Mouse (Mus musculus) embryonic facial prominence, embryonic 11.5 days (tissue): ENCODE measurements around the gene Ddx39b. TPM values are rescaled to one million over a fixed set of nuclear protein-coding genes. Genes with fewer than 3 reads are reported as not detected.

Source experiments
- ATAC-seq: fragments of 200-750 bp; cut with Nextera tagmentation; replicated peaks from 2 replicates; pipeline ENCODE4 v1.8.0; 2017; ENCODE audit warnings: low read depth; ENCODE audit not compliant: insufficient number of reproducible peaks, low FRiP score, low TSS enrichment
- DNase-seq: peaks from one replicate; pipeline ENCODE4 v3.0.0-alpha.2; 2015; ENCODE audit warnings: low spot score
- H3K27ac ChIP-seq: fragments of 300-500 bp; sonication (generic); replicated peaks from 2 replicates; pipeline ENCODE4 v1.5.1; 2014; ENCODE audit warnings: mild to moderate bottlenecking, low read depth, low read length, control low read depth
- H3K27me3 ChIP-seq: fragments of 300-500 bp; sonication (generic); 2 replicates; pipeline ENCODE4 v1.6.1; 2014; ENCODE audit warnings: mild to moderate bottlenecking, low read length, moderate library complexity, mixed read lengths; ENCODE audit not compliant: control insufficient read depth, insufficient read depth
- H3K36me3 ChIP-seq: fragments of 300-500 bp; sonication (generic); replicated peaks from 2 replicates; pipeline ENCODE4 v1.6.1; 2014; ENCODE audit warnings: low read depth, mild to moderate bottlenecking, low read length, moderate library complexity, mixed read lengths; ENCODE audit not compliant: control insufficient read depth, insufficient read depth
- H3K4me1 ChIP-seq: fragments of 300-500 bp; sonication (generic); 2 replicates; pipeline ENCODE4 v1.6.1; 2014; ENCODE audit warnings: low read length, mixed read lengths; ENCODE audit not compliant: control insufficient read depth, insufficient read depth
- H3K4me2 ChIP-seq: fragments of 300-500 bp; sonication (generic); 2 replicates; pipeline ENCODE4 v1.6.1; 2014; ENCODE audit warnings: low read depth, mild to moderate bottlenecking, control low read depth, low read length, moderate library complexity
- H3K4me3 ChIP-seq: fragments of 300-500 bp; sonication (generic); 2 replicates; pipeline ENCODE4 v1.5.1; 2014; ENCODE audit warnings: low read depth, low read length, control low read depth
- H3K9ac ChIP-seq: fragments of 300-500 bp; sonication (generic); replicated peaks from 2 replicates; pipeline ENCODE4 v1.6.1; 2014; ENCODE audit warnings: mild to moderate bottlenecking, control low read depth, low read length
- H3K9me3 ChIP-seq: fragments of 300-500 bp; sonication (generic); replicated peaks from 2 replicates; pipeline ENCODE4 v1.6.1; 2016; ENCODE audit warnings: mild to moderate bottlenecking, low read length, inconsistent platforms, mixed read lengths; ENCODE audit not compliant: control insufficient read depth
- WGBS: fragments of 180-500 bp; shearing (Covaris S2); extraction: QIAGEN DNeasy Blood & Tissue Kit; methylation state at CpG from one replicate; pipeline ENCODE4 v1.1.7; 2014; 5-methylcytosine and 5-hydroxymethylcytosine counted together
- polyA plus RNA-seq: library from polyadenylated mRNA; unstranded; fragments of >200 nt; fragmentation: Nextera tagmentation; extraction: Ambion mirVana; gene quantifications from 2 replicates; pipeline ENCODE4 v1.2.1, GENCODE M21; 2014

The Ddx39b gene
- polyA plus RNA-seq, 1 experiment from 2014 or later = 664 TPM

DNA sequence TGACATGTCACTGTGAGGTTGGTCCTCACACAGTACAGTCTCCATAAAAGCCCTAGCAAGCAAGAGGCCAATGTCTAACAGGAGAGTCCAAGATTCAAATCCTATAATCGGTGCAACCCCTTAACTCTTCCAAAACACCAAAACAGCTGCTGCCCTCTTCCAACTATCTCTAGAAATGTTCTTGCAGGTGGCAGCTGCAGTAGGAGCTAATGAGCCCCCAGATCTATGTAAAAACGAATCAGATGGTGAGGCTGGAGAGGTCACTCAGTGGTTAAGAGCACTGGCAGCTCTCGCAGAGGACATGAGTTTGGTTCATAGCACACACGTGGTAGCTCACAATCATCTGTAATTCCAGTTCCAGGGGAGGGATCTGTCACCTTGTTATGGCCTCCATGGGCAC, 14.2 kb downstream of the Ddx39b start:
- H3K9ac ChIP-seq = no peak overlapping the region
- DNase-seq = no peak
- WGBS = 58% methylated on average over 4 of the region's 4 CpGs

DNA sequence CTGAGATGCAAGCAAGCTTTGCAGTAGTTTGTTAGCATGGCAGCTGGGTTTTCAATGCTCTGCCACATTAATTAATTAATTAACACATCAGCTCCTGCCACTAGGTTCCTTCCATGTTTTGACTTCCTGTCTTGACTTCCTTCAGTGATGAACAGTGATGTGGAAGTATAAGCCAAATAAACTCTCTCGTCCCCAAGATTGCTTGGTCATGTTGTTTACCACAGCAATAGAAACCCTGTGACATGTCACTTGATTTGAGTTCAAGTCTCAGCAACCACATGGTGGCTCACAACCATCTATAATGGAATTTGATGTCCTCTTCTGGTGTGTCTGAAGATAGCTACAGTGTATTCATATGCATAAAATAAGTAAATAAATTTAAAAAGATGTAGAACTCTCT, 15.8 kb downstream of the Ddx39b start:
- no peaks in the 10 kb centered on the region for H3K4me1 ChIP-seq
- no peak overlapping the region for H3K4me3 ChIP-seq
- no peak overlapping the region for H3K9ac ChIP-seq
- H3K27me3 ChIP-seq = peaks cover 3% of the 10 kb centered on the region; the same call in 1 of the 2 replicates
- no peak for ATAC-seq
- no peak overlapping the region for H3K4me2 ChIP-seq
- WGBS = 74% methylated on average over 1 of the region's 1 CpGs
- peaks cover 14% of the 10 kb centered on the region for H3K36me3 ChIP-seq
- H3K27ac ChIP-seq = no peak overlapping the region
- no peak for DNase-seq
- no peaks in the 10 kb centered on the region for H3K9me3 ChIP-seq

More for the DNA sequence above, 14.2 kb downstream of the Ddx39b start:
- no peaks in the 10 kb centered on the region for H3K4me1 ChIP-seq
- no peak overlapping the region for H3K27ac ChIP-seq
- H3K36me3 ChIP-seq = peaks cover 25% of the 10 kb centered on the region
- H3K4me3 ChIP-seq = no peak overlapping the region
- no peaks in the 10 kb centered on the region for H3K27me3 ChIP-seq
- ATAC-seq = no peak
- no peak overlapping the region for H3K4me2 ChIP-seq
- H3K9me3 ChIP-seq = no peaks in the 10 kb centered on the region

DNA sequence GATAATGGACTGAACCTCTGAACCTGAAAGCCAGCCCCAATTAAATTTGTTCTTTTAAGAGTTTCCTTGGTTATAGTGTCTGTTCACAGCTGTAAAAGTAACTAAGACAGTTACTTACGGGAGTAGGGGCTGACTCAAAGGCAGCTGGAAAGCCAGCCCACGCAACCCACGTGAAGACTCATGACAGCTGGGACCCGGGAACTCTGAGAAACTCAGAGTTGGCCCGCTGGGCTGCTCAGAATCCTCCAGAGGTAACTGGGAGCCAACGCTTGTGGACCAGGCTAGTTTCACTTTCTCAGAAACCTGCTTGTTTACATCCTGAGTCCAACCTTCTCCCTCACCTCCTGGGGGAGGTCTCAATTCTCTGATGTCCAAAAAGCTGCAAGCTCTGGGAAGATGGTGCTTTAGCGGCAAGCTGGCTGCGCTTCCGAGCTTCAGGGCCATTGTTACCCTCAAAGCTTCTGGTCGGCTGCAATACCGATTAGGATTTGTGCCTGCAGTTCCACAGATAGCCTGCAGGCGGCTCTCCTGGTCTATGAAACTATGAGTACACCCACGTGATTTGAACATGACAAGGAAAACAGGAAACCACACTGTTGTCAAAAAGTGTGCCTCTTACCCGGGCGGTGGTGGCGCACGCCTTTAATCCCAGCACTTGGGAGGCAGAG, 16.4 kb downstream of the Ddx39b start:
- DNase-seq = peak; percentile 88
- no peaks in the 10 kb centered on the region for H3K9me3 ChIP-seq
- no peaks in the 10 kb centered on the region for H3K4me1 ChIP-seq
- H3K36me3 ChIP-seq = peaks cover 9% of the 10 kb centered on the region
- no peak overlapping the region for H3K4me2 ChIP-seq
- ATAC-seq = no peak
- no peak overlapping the region for H3K4me3 ChIP-seq
- H3K27me3 ChIP-seq = peaks cover 8% of the 10 kb centered on the region; the same call in 1 of the 2 replicates
- no peak overlapping the region for H3K27ac ChIP-seq
- H3K9ac ChIP-seq = no peak overlapping the region
- 19% methylated on average over 17 of the region's 17 CpGs for WGBS

DNA sequence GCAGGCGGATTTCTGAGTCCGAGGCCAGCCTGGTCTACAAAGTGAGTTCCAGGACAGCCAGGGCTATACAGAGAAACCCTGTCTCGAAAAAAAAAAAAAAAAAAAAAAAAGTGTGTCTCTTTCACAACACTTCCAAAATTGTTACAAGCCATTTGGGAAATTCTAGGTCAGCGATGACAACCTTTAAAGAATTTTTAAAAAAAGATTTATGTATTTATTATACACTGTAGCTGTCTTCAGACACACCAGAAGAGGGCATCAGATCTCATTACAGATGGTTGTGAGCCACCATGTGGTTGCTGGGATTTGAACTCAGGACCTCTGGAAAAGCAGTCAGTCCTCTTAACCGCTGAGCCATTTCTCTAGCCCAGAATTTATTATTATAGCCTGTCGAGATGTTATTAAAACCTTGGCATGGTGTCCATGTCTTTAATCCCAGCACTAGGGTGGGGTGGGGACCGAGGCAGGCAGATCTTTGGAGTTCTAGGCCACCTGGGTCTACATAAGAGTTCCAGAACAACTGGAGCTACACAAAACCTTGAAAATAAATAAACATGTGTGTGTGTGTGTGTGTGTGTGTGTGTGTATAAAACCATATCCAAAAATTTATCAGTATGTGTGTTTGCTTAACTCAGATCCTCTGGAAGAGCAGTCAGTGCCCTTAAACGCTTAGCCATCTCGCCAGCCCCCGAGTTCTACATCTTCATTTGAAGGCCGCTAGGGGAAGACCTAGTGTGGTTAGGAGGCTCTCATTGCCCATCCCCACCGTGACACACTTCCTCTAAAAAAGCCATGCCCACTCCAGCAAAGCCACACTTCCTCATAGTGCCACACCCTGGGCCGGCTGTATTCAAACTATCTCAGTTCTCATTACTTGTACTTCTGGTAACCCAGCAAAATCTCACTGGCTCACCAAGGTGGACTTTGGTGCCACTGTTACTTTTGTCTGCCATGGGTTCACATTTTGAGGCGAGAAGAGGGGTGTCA, 17.2 kb downstream of the Ddx39b start:
- no peaks in the 10 kb centered on the region for H3K4me1 ChIP-seq
- peaks cover 14% of the 10 kb centered on the region for H3K27me3 ChIP-seq
- no peak overlapping the region for H3K9ac ChIP-seq
- no peak overlapping the region for H3K4me3 ChIP-seq
- H3K9me3 ChIP-seq = no peaks in the 10 kb centered on the region
- H3K27ac ChIP-seq = no peak overlapping the region
- H3K36me3 ChIP-seq = peaks cover 3% of the 10 kb centered on the region
- DNase-seq = no peak
- whole genome bisulfite sequencing = 62% methylated on average over 13 of the region's 14 CpGs
- no peak for ATAC-seq
- H3K4me2 ChIP-seq = no peak overlapping the region

DNA sequence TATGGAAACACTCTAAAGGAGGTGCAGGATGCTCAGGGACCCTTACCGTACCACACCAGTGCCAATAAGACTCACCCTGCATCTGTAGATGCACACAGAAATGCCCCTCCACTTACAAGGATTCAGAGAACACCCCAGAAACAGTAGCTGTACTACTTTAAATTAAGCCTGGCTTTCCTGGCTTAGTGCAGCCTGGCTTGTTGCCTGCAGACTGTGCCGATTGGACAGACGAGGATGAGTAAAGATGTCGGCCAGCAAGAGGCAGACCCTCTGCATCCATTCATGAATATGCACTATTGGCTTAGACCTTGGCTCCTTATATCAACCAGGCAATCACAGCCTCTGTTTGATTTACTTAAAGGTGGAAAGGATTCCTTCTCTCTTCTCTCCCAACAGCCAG, 18.1 kb downstream of the Ddx39b start:
- DNase-seq (no peak), ATAC-seq (no peak)
- no peaks in the 10 kb centered on the region for H3K36me3 ChIP-seq
- no peaks in the 10 kb centered on the region for H3K4me1 ChIP-seq
- H3K9me3 ChIP-seq = no peaks in the 10 kb centered on the region
- H3K27ac ChIP-seq = no peak overlapping the region
- 82% methylated on average over 4 of the region's 4 CpGs for WGBS
- H3K9ac ChIP-seq = no peak overlapping the region
- H3K4me3 ChIP-seq = no peak overlapping the region
- H3K27me3 ChIP-seq = peaks cover 19% of the 10 kb centered on the region
- no peak overlapping the region for H3K4me2 ChIP-seq

GRCm38 (mm10) chr17:35261651-35262050, 20.1 kb downstream of the Ddx39b start:
- DNase-seq = no peak
- 66% methylated on average over 13 of the region's 13 CpGs for WGBS
- no peaks in the 10 kb centered on the region for H3K4me1 ChIP-seq
- H3K9me3 ChIP-seq = no peaks in the 10 kb centered on the region
- H3K9ac ChIP-seq = no peak overlapping the region
- H3K27me3 ChIP-seq = peaks cover 19% of the 10 kb centered on the region
- no peak overlapping the region for H3K4me2 ChIP-seq
- no peaks in the 10 kb centered on the region for H3K36me3 ChIP-seq
- no peak overlapping the region for H3K27ac ChIP-seq
- no peak for ATAC-seq
- no peak overlapping the region for H3K4me3 ChIP-seq

- H3K4me2 ChIP-seq = peak within 1 kb of the TSS; percentile 95
- peak within 1 kb of the TSS; percentile 54 for H3K4me3 ChIP-seq
- ATAC-seq (peak; percentile 83), DNase-seq (peak; percentile 86)
- no peaks in the 10 kb centered on the region for H3K36me3 ChIP-seq
- H3K4me1 ChIP-seq = no peaks in the 10 kb centered on the region
- WGBS = 2% methylated on average over 72 of the region's 73 CpGs
- H3K9me3 ChIP-seq = no peaks in the 10 kb centered on the region
- H3K27ac ChIP-seq = no peak within 1 kb of the TSS
- H3K27me3 ChIP-seq = peaks cover 19% of the 10 kb centered on the region
- peak within 1 kb of the TSS; percentile 52 for H3K9ac ChIP-seq
Measured at GRCm38 (mm10) chr17:35262664-35263522, 21.3 kb downstream of the Ddx39b start, which contains the start of gene H2-D1. TSS of gene H2-D1 (plus strand) at chr17:35262730.
